Mouse (Mus musculus): Measurements from ENCODE around the gene Slx4ip. TPM values are rescaled to one million over a fixed set of nuclear protein-coding genes. Genes with fewer than 3 reads are reported as not detected.

Gene Slx4ip
- total and polyA plus RNA-seq, 2 experiments = 0.18 to 1.8 TPM

DNA sequence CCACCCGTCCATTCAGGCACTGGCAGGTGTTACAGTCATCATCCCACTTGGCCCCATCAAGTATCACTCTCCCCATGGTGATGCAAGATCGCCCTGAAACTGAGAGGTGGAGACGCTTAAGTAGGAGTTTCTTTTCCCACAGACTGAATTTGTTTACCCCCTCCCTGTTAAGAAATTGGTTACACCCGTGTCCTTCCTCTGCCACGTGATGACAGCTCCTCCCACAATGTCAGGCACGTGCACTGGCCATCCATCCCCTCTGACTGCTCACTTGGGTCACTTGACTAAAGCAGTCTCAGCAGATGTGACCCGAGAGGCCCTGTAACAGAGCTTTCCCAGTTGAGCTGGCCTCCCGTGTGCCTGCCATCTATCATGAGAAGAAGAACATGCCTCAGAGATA, 194.2 kb downstream of the Slx4ip start:
- H3K27ac ChIP-seq (replicated peaks; ENCODE audit: insufficient read depth, low read depth, low read length) = no peak overlapping the region
- TF ChIP-seq CTCF (IDR thresholded peaks at IDR 0.05; ENCODE audit: low read depth, low read length) = no peak
- no peak for TF ChIP-seq POLR2A (IDR thresholded peaks at IDR 0.05; ENCODE audit: extremely low read depth, insufficient read depth, low read length)
- peaks cover 34% of the 10 kb centered on the region for H3K36me3 ChIP-seq (ENCODE audit: control insufficient read depth, insufficient read depth, low read length)
- H3K4me3 ChIP-seq (ENCODE audit: insufficient read depth, low read depth, low read length) = no peak overlapping the region
- H3K79me2 ChIP-seq (ENCODE audit: control insufficient read depth, insufficient read depth, low read length) = no peaks in the 10 kb centered on the region; the same call in 1 of the 2 replicates
- DNase-seq (ENCODE audit: extremely low read depth, low read depth, low spot score) = no peak
- H3K9ac ChIP-seq (ENCODE audit: low read depth, low read length) = no peak overlapping the region
- no peaks in the 10 kb centered on the region for H3K27me3 ChIP-seq (ENCODE audit: control insufficient read depth, insufficient read depth, low read length)
- WGBS = 81% methylated on average over 8 of the region's 8 CpGs
- peaks cover 6% of the 10 kb centered on the region; the same call in 1 of the 2 replicates for H3K4me1 ChIP-seq (ENCODE audit: control insufficient read depth, insufficient read depth, low read length)

DNA sequence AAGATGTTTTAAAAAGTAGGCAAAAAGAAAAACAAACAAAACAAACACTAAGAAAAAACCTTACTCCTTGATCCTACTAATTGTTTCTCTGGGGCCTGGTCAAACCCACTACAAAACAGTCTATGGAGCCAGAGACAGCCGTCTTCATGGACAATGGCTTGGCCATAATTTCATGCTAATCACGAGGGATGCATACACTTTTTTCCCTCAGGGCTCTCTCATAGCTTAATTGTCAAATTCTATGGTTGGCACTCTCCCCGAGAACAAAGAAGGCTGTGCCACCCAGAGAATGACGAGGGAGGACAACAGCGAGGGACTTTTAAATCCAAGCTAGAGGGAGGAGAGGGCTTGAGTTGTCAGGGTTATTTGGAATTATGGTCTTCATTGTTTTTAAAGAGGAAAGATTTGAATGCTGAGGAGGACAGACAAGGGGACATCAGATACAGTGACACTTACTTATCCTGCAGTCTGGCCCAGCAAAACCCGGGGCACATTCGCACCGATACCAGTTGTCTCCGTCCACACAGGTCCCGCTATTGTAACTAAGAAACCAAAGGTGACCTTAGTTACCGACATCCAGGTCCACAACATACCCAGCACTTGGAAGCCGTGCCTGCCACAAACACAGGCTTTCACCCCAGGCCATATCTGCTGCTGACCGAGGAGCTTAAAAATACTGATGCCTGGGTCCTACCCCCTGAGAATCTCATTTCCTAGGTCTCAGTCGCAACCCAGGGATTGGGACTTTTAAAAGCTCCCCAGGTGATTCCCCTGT, 195.8 kb downstream of the Slx4ip start:
- TF ChIP-seq CTCF (IDR thresholded peaks at IDR 0.05; ENCODE audit: low read depth, low read length) = no peak
- TF ChIP-seq POLR2A (IDR thresholded peaks at IDR 0.05; ENCODE audit: extremely low read depth, insufficient read depth, low read length) = no peak
- H3K79me2 ChIP-seq (ENCODE audit: control insufficient read depth, insufficient read depth, low read length) = no peaks in the 10 kb centered on the region; the same call in 1 of the 2 replicates
- no peak overlapping the region for H3K4me3 ChIP-seq (ENCODE audit: insufficient read depth, low read depth, low read length)
- H3K9ac ChIP-seq (ENCODE audit: low read depth, low read length) = no peak overlapping the region
- DNase-seq (ENCODE audit: extremely low read depth, low read depth, low spot score) = no peak
- H3K27me3 ChIP-seq (ENCODE audit: control insufficient read depth, insufficient read depth, low read length) = no peaks in the 10 kb centered on the region
- 94% methylated on average over 14 of the region's 14 CpGs for WGBS
- peaks cover 49% of the 10 kb centered on the region for H3K36me3 ChIP-seq (ENCODE audit: control insufficient read depth, insufficient read depth, low read length)
- H3K4me1 ChIP-seq (ENCODE audit: control insufficient read depth, insufficient read depth, low read length) = no peaks in the 10 kb centered on the region; the same call in 1 of the 2 replicates
- H3K27ac ChIP-seq (replicated peaks; ENCODE audit: insufficient read depth, low read depth, low read length) = no peak overlapping the region

DNA sequence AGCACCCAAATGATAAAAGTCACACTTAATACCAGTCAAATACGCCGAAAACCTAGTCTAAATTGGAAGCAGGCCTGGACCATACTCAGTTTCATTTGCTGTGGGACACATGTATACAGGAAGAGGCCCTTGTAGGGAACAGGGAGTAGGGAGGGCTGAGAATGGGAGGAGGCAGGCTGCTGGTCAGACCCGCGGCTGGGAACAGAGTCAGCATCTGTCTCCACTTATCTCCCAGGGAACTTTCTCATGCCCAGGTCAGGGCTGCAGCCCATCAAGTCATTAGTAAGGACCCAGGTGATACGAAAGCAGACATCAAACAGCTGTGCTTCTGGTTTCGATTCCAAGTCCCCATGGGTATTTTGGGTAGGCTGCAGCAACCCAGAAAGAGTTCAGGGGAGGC, 196.7 kb downstream of the Slx4ip start:
- Histone ChIP-seq H3K27me3 (ENCODE audit: control insufficient read depth, insufficient read depth, low read length) (no peaks in the 10 kb centered on the region), H3K9ac (ENCODE audit: low read depth, low read length) (no peak overlapping the region), H3K79me2 (ENCODE audit: control insufficient read depth, insufficient read depth, low read length) (no peaks in the 10 kb centered on the region; the same call in 1 of the 2 replicates), H3K27ac (replicated peaks; ENCODE audit: insufficient read depth, low read depth, low read length) (no peak overlapping the region), H3K4me1 (ENCODE audit: control insufficient read depth, insufficient read depth, low read length) (no peaks in the 10 kb centered on the region; the same call in 1 of the 2 replicates), H3K4me3 (ENCODE audit: insufficient read depth, low read depth, low read length) (no peak overlapping the region), H3K36me3 (ENCODE audit: control insufficient read depth, insufficient read depth, low read length) (peaks cover 55% of the 10 kb centered on the region)
- no peak for DNase-seq (ENCODE audit: extremely low read depth, low read depth, low spot score)
- TF ChIP-seq POLR2A (IDR thresholded peaks at IDR 0.05; ENCODE audit: extremely low read depth, insufficient read depth, low read length) (no peak), CTCF (IDR thresholded peaks at IDR 0.05; ENCODE audit: low read depth, low read length) (no peak)
- WGBS = 87% methylated on average over 6 of the region's 6 CpGs

DNA sequence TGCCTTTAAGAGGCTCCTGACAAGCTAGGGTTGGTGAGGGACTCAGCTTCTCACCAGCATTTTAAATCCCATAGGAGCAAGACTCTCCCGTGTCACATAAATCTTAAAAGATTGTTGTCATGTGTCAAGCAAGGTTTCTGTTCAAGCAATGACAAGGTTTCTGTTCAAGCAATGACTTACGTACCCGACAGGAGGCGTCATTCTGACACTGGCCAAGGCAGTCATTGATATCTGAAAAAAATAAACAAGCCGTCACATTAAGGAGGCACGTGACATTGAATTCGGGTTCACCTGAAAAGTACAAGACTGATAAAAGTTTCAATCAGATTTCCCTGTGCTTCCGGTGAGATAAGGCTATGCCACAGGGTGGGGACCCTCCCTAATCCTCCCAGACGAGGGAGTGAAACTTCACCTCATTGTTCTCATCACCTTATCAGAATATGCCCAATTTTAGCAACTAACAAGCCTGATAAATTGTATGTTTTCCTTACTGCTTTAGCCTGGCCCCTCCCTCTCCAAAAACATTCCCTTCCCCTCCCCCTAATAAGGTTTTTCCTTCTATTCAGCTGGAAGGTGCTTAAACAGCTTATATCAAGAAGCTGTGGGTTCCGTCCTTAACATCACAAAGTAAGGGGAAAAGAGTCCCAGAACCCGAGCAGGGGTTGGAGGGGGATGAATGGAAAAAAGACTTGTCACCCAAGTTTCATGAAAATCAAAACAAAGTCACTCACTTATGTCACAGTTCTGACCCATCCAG, 200.9 kb downstream of the Slx4ip start:
- Histone ChIP-seq H3K4me3 (ENCODE audit: insufficient read depth, low read depth, low read length) (no peak overlapping the region), H3K9ac (ENCODE audit: low read depth, low read length) (no peak overlapping the region), H3K4me1 (ENCODE audit: control insufficient read depth, insufficient read depth, low read length) (no peaks in the 10 kb centered on the region), H3K36me3 (ENCODE audit: control insufficient read depth, insufficient read depth, low read length) (peaks cover 54% of the 10 kb centered on the region), H3K27me3 (ENCODE audit: control insufficient read depth, insufficient read depth, low read length) (no peaks in the 10 kb centered on the region), H3K79me2 (ENCODE audit: control insufficient read depth, insufficient read depth, low read length) (no peaks in the 10 kb centered on the region), H3K27ac (replicated peaks; ENCODE audit: insufficient read depth, low read depth, low read length) (no peak overlapping the region)
- TF ChIP-seq POLR2A (IDR thresholded peaks at IDR 0.05; ENCODE audit: extremely low read depth, insufficient read depth, low read length) (no peak), CTCF (IDR thresholded peaks at IDR 0.05; ENCODE audit: low read depth, low read length) (no peak)
- WGBS = 84% methylated on average over 11 of the region's 11 CpGs
- DNase-seq (ENCODE audit: extremely low read depth, low read depth, low spot score) = no peak

DNA sequence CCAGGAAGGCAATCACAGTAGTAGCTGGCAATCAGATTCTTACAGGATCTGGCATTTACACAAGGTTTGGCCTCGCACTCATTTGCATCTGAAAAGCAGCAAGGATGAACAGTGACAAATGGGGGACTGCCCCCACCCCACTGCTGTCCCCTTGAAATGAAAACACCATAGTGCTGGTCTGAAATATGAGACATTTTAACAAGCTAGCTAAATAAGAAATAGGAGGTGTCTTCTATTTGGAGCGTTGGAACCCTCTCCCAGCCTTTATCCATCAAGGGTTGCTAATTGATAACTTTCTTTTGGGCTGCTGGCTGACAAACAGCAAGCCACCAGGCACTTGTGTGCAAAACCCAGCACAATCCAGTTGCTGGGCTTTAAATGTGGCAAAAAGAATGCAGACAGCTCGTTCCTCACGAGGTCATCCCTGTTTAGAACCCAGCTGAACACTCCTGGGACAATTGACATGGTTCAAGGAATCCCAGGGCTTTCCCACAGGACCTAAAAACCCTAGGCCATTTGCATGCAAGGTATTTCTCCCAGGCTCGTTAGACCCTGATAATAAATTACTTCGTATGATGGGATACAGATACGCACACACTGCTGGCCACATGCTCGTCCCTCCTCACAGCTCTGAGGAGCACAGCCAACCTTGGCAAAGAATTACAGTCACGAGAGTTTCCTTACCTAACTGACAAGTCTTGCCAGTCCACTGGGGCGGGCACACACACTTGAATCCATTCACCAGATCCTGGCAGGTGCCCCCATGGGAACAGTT, 201.7 kb downstream of the Slx4ip start:
- WGBS = 77% methylated on average over 10 of the region's 10 CpGs
- no peaks in the 10 kb centered on the region for H3K27me3 ChIP-seq (ENCODE audit: control insufficient read depth, insufficient read depth, low read length)
- H3K4me1 ChIP-seq (ENCODE audit: control insufficient read depth, insufficient read depth, low read length) = no peaks in the 10 kb centered on the region
- no peak for DNase-seq (ENCODE audit: extremely low read depth, low read depth, low spot score)
- no peak overlapping the region for H3K27ac ChIP-seq (replicated peaks; ENCODE audit: insufficient read depth, low read depth, low read length)
- H3K9ac ChIP-seq (ENCODE audit: low read depth, low read length) = no peak overlapping the region
- TF ChIP-seq POLR2A (IDR thresholded peaks at IDR 0.05; ENCODE audit: extremely low read depth, insufficient read depth, low read length) (no peak), CTCF (IDR thresholded peaks at IDR 0.05; ENCODE audit: low read depth, low read length) (no peak)
- peaks cover 51% of the 10 kb centered on the region for H3K36me3 ChIP-seq (ENCODE audit: control insufficient read depth, insufficient read depth, low read length)
- H3K4me3 ChIP-seq (ENCODE audit: insufficient read depth, low read depth, low read length) = no peak overlapping the region
- no peaks in the 10 kb centered on the region for H3K79me2 ChIP-seq (ENCODE audit: control insufficient read depth, insufficient read depth, low read length)

All from liver, adult 2 months (tissue).